Mouse (Mus musculus): ENCODE results near the gene Tle1.

The Tle1 gene

DNA sequence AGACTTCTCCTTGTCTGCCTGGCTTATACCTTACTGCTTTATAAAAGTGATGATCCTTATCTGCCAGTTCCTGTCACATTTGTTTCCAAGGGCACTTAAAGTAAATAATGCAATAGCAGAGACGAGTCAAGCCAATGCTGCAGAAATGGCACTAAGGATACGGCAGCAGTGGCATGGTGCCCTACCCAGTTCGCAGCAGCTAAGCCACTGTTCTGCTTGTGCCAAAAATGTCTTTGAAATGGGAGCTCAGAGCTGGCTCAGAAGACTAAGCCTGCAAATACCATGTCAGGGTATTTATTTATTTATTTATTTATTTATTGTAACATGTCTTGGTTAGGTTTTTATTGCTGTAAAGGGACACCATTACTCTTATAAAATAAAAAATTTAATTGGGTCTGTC is 132.8 kb downstream of the Tle1 start:
- in situ Hi-C loops (cut with MboI, MseI): loop anchor here in 1 of 2 experiments (10.0 kb wide), 1 partner anchor 957 kb away; no protein-coding TSS in a partner anchor
